Mouse (Mus musculus) midbrain, embryonic 16.5 days (tissue): ENCODE measurements around the gene Sept10. TPM values are rescaled to one million over a fixed set of nuclear protein-coding genes. Genes with fewer than 3 reads are reported as not detected.
A peak's percentile ranks its signal among the peaks of the same experiment; 100 is the strongest.

Source experiments
- ATAC-seq: fragments of 200-750 bp; cut with Nextera tagmentation; 2 replicates; pipeline ENCODE4 v1.8.0; 2017; ENCODE audit warnings: moderate TSS enrichment
- H3K27ac ChIP-seq: fragments of 300-500 bp; sonication (generic); 2 replicates; pipeline ENCODE4 v1.5.1; 2014; ENCODE audit warnings: mild to moderate bottlenecking, low read length, mixed read lengths
- H3K27me3 ChIP-seq: fragments of 300-500 bp; sonication (generic); 2 replicates; pipeline ENCODE4 v1.6.1; 2014; ENCODE audit warnings: low read depth, low read length, mixed read lengths; ENCODE audit not compliant: control insufficient read depth, insufficient read depth
- H3K36me3 ChIP-seq: fragments of 300-500 bp; sonication (generic); 2 replicates; pipeline ENCODE4 v1.6.1; 2014; ENCODE audit warnings: mild to moderate bottlenecking, low read length, moderate library complexity, mixed read lengths; ENCODE audit not compliant: control insufficient read depth, insufficient read depth
- H3K4me1 ChIP-seq: fragments of 300-500 bp; sonication (generic); 2 replicates; pipeline ENCODE4 v1.6.1; 2014; ENCODE audit warnings: mild to moderate bottlenecking, low read length, mixed read lengths; ENCODE audit not compliant: control insufficient read depth, insufficient read depth
- H3K4me2 ChIP-seq: fragments of 300-500 bp; sonication (generic); 2 replicates; pipeline ENCODE4 v1.6.1; 2014; ENCODE audit warnings: mild to moderate bottlenecking, low read length, mixed read lengths
- H3K4me3 ChIP-seq: fragments of 300-500 bp; sonication (generic); 2 replicates; pipeline ENCODE4 v1.5.1; 2014; ENCODE audit warnings: low read depth, mild to moderate bottlenecking, low read length, moderate library complexity, mixed read lengths
- H3K9ac ChIP-seq: fragments of 300-500 bp; sonication (generic); 2 replicates; pipeline ENCODE4 v1.6.1; 2014; ENCODE audit warnings: low read depth, low read length, mixed read lengths
- H3K9me3 ChIP-seq: fragments of 300-500 bp; sonication (generic); replicated peaks from 2 replicates; pipeline ENCODE4 v1.6.1; 2014; ENCODE audit warnings: mild to moderate bottlenecking, low read length, mixed read lengths; ENCODE audit not compliant: control insufficient read depth, poor library complexity, severe bottlenecking
- WGBS: fragments of 180-500 bp; shearing (Covaris S2); extraction: QIAGEN DNeasy Blood & Tissue Kit; methylation state at CpG from one replicate; pipeline ENCODE4 v1.1.7; 2014; 5-methylcytosine and 5-hydroxymethylcytosine counted together
- polyA plus RNA-seq: library from polyadenylated mRNA; unstranded; fragments of >200 nt; fragmentation: Nextera tagmentation; extraction: Ambion mirVana; gene quantifications from 2 replicates; pipeline ENCODE4 v1.2.1, GENCODE M21; 2015

Gene Sept10
- 10.4 and 13.3 TPM in 2 replicates for polyA plus RNA-seq

GRCm38 (mm10) chr10:59221473-59222270 lies at the start of gene Sept10, which contains the start of gene Sowahc:
Gene Sept10, minus strand, starts transcription at chr10:59221847.
Gene Sowahc, plus strand, starts transcription at chr10:59221953.
- ATAC-seq = peak; percentile 97
- H3K4me3 ChIP-seq = peak within 1 kb of the TSS; percentile 90
- peaks cover 23% of the 10 kb centered on the region for H3K4me1 ChIP-seq
- peak within 1 kb of the TSS; percentile 96 for H3K27ac ChIP-seq
- no peaks in the 10 kb centered on the region for H3K27me3 ChIP-seq
- WGBS = under 1% methylated on average over 79 of the region's 84 CpGs
- H3K4me2 ChIP-seq = peak within 1 kb of the TSS; percentile 99
- H3K36me3 ChIP-seq = no peaks in the 10 kb centered on the region
- peak within 1 kb of the TSS; percentile 90 for H3K9ac ChIP-seq
- no peaks in the 10 kb centered on the region for H3K9me3 ChIP-seq

- H3K4me1 ChIP-seq = no peaks in the 10 kb centered on the region
- no peak overlapping the region for H3K4me2 ChIP-seq
- no peak overlapping the region for H3K4me3 ChIP-seq
- no peak for ATAC-seq
- no peaks in the 10 kb centered on the region for H3K9me3 ChIP-seq
- no peak overlapping the region for H3K27ac ChIP-seq
- no peaks in the 10 kb centered on the region for H3K27me3 ChIP-seq
- WGBS = 41% methylated on average over 3 of the region's 3 CpGs
- no peak overlapping the region for H3K9ac ChIP-seq
- H3K36me3 ChIP-seq = no peaks in the 10 kb centered on the region
These were observed 47.1 kb upstream of the Sept10 start for GRCm38 (mm10) chr10:59268754-59269153.

GRCm38 (mm10) chr10:59268109-59268508 lies 46.5 kb upstream of the Sept10 start:
- no peak for ATAC-seq
- no peak overlapping the region for H3K4me2 ChIP-seq
- no peaks in the 10 kb centered on the region for H3K9me3 ChIP-seq
- H3K4me1 ChIP-seq = no peaks in the 10 kb centered on the region
- 63% methylated on average over 4 of the region's 4 CpGs for whole genome bisulfite sequencing
- no peak overlapping the region for H3K27ac ChIP-seq
- H3K9ac ChIP-seq = no peak overlapping the region
- H3K4me3 ChIP-seq = no peak overlapping the region
- H3K27me3 ChIP-seq = no peaks in the 10 kb centered on the region
- H3K36me3 ChIP-seq = no peaks in the 10 kb centered on the region

- H3K4me2 ChIP-seq = no peak overlapping the region
- H3K36me3 ChIP-seq = no peaks in the 10 kb centered on the region
- no peaks in the 10 kb centered on the region for H3K4me1 ChIP-seq
- no peak for ATAC-seq
- no peaks in the 10 kb centered on the region for H3K27me3 ChIP-seq
- no peak overlapping the region for H3K9ac ChIP-seq
- no peaks in the 10 kb centered on the region for H3K9me3 ChIP-seq
- no peak overlapping the region for H3K4me3 ChIP-seq
- no peak overlapping the region for H3K27ac ChIP-seq
- 92% methylated on average over 2 of the region's 2 CpGs for WGBS
These were observed 45.6 kb upstream of the Sept10 start for GRCm38 (mm10) chr10:59267275-59267674.

GRCm38 (mm10) chr10:59266097-59266496 lies 44.5 kb upstream of the Sept10 start:
- no peaks in the 10 kb centered on the region for H3K36me3 ChIP-seq
- 95% methylated on average over 1 of the region's 1 CpGs for WGBS
- no peaks in the 10 kb centered on the region for H3K9me3 ChIP-seq
- no peaks in the 10 kb centered on the region for H3K27me3 ChIP-seq
- no peak for ATAC-seq
- no peaks in the 10 kb centered on the region; the same call in 1 of the 2 replicates for H3K4me1 ChIP-seq
- no peak overlapping the region for H3K9ac ChIP-seq
- H3K27ac ChIP-seq = no peak overlapping the region
- H3K4me3 ChIP-seq = no peak overlapping the region
- no peak overlapping the region for H3K4me2 ChIP-seq

- no peak overlapping the region for H3K27ac ChIP-seq
- H3K9me3 ChIP-seq = no peaks in the 10 kb centered on the region
- H3K9ac ChIP-seq = no peak overlapping the region
- no peaks in the 10 kb centered on the region for H3K27me3 ChIP-seq
- H3K36me3 ChIP-seq = no peaks in the 10 kb centered on the region
- H3K4me1 ChIP-seq = no peaks in the 10 kb centered on the region; the same call in 1 of the 2 replicates
- 65% methylated on average over 4 of the region's 4 CpGs for whole genome bisulfite sequencing
- H3K4me2 ChIP-seq = no peak overlapping the region
- no peak overlapping the region for H3K4me3 ChIP-seq
- ATAC-seq = no peak
These were observed 44.0 kb upstream of the Sept10 start for GRCm38 (mm10) chr10:59265674-59266073.

GRCm38 (mm10) chr10:59265067-59265466 lies 43.4 kb upstream of the Sept10 start:
- H3K27ac ChIP-seq = no peak overlapping the region
- no peak overlapping the region for H3K4me2 ChIP-seq
- H3K4me1 ChIP-seq = no peaks in the 10 kb centered on the region; the same call in 1 of the 2 replicates
- H3K4me3 ChIP-seq = no peak overlapping the region
- 85% methylated on average over 7 of the region's 7 CpGs for WGBS
- no peaks in the 10 kb centered on the region for H3K27me3 ChIP-seq
- H3K9me3 ChIP-seq = no peaks in the 10 kb centered on the region
- no peak overlapping the region for H3K9ac ChIP-seq
- ATAC-seq = no peak
- H3K36me3 ChIP-seq = no peaks in the 10 kb centered on the region

GRCm38 (mm10) chr10:59262979-59263378 lies 41.3 kb upstream of the Sept10 start:
- H3K27me3 ChIP-seq = no peaks in the 10 kb centered on the region
- H3K9ac ChIP-seq = no peak overlapping the region
- no peaks in the 10 kb centered on the region; the same call in 1 of the 2 replicates for H3K4me1 ChIP-seq
- no peaks in the 10 kb centered on the region for H3K36me3 ChIP-seq
- no peak overlapping the region for H3K4me3 ChIP-seq
- WGBS = 57% methylated on average over 7 of the region's 7 CpGs
- H3K4me2 ChIP-seq = no peak overlapping the region
- ATAC-seq = no peak
- no peak overlapping the region for H3K27ac ChIP-seq
- no peaks in the 10 kb centered on the region for H3K9me3 ChIP-seq

GRCm38 (mm10) chr10:59262021-59262420 lies 40.4 kb upstream of the Sept10 start:
- Histone ChIP-seq H3K4me3 (no peak overlapping the region), H3K27me3 (no peaks in the 10 kb centered on the region), H3K9ac (no peak overlapping the region), H3K27ac (no peak overlapping the region), H3K9me3 (no peaks in the 10 kb centered on the region), H3K4me2 (no peak overlapping the region), H3K4me1 (no peaks in the 10 kb centered on the region; the same call in 1 of the 2 replicates), H3K36me3 (no peaks in the 10 kb centered on the region)
- no peak for ATAC-seq
- 79% methylated on average over 1 of the region's 1 CpGs for WGBS
